Mouse (Mus musculus) lung, adult 2 months (tissue): ENCODE results near the gene Adamts12.

Experiments
- CTCF ChIP-seq: fragments of 200-500 bp; IDR thresholded peaks from 2 replicates; pipeline ENCODE4 v1.5.1; 2011; ENCODE audit warnings: mild to moderate bottlenecking, low read length, control low read depth; ENCODE audit not compliant: insufficient read depth
- POLR2A ChIP-seq: fragments of 200-500 bp; IDR thresholded peaks from 2 replicates; pipeline ENCODE4 v1.6.1; 2011; ENCODE audit warnings: low read depth, mild to moderate bottlenecking, control low read depth, low read length, borderline replicate concordance; ENCODE audit errors: extremely low read depth

DNA sequence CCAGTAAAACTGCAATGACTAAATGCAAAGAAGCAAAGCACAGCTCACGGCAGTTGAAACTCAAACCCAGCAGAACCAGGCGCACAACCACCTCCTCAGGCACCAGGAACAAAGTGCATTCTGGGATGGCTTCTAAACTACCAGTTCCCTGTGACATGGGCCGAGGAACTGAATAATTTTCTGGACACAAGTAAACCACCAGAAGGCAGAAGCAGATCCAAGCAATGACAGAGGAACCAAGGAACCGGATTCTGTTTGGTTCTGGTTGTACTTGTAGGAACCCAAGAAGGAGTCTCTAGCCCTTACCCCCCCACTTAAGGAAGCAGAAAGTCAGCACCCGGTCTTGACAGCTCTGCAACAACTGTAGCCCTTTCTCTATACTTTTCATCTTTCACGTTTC is 331.8 kb downstream of the Adamts12 start:
- no peak for TF ChIP-seq CTCF
- TF ChIP-seq POLR2A = no peak
